Mouse (Mus musculus) urinary bladder, postnatal 25 days (tissue): ENCODE data around the gene Gm5565.
A peak's percentile ranks its signal among the peaks of the same experiment; 100 is the strongest.
"Not testable (repeated sequence)": the region's sequence is repeated elsewhere in the genome, so short reads cannot be mapped to it uniquely, and the experiment has no call there.

ENCODE experiments used
- DNase-seq: peaks from one replicate; pipeline ENCODE4 v3.0.0; 2022; ENCODE audit warnings: low spot score

Gm5565 gene

DNA sequence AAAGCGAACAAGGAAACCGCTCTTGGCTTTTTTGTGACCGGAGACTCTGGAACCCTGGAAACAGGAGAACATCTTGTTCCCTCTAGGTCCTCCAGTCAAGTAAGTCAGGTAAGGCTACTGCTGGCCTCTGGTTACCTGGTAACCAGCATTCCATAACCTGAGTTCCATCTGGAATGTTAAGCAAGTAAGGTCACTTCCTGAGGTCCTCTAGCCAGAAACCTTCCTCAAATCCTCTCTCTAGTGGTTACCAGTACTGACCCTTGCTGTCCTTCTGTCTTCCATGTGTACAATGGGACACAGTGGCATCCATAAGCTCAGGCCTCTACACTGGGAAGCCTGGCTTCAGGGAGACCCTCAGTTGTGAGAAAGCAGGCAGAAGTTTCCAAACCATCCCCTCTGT is at the start of gene Gm5565:
Gene Gm5565 (minus strand): TSS at position 101 of the 400 bp plus-strand sequence.
- DNase-seq = not testable (repeated sequence)

DNA sequence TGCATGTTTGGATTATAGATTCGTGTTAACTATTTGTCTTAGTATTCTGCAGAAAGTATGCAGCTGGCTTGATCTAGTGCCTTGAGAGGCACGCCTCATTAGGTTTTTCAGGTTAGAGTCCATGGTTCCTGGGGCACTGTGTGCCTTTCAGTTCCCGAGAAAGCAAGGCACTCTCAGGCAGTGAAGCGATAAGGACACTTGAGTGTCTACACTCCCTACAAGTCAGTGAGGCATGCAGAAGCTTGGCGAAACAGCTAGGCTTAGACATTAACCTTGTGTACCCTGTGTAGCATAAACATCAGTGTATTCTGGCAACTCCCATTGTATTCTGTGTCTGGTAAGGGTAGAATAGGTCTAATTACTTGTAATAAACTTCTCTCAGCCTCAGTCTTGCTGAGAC is 45.2 kb upstream of the Gm5565 start:
- no peak for DNase-seq

DNA sequence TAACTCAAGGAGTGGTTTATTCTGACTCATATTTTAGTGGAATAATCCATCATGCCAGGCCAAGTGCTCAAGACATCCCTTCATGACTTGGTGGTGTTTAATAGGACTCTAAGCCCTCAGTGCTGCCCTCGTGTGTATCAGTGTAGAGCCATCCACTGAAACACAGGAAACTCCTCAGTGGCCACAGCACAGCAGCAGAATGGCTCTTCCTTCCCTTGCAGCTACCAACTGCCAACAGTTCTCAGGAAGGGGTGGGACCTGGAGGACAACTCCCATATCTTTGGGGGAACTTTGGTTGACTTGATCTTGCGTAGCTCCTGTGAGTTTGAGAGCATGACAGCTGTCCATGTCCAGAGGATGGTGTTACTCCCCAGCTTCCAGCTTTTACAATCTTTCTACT is 43.6 kb upstream of the Gm5565 start:
- no peak for DNase-seq

DNA sequence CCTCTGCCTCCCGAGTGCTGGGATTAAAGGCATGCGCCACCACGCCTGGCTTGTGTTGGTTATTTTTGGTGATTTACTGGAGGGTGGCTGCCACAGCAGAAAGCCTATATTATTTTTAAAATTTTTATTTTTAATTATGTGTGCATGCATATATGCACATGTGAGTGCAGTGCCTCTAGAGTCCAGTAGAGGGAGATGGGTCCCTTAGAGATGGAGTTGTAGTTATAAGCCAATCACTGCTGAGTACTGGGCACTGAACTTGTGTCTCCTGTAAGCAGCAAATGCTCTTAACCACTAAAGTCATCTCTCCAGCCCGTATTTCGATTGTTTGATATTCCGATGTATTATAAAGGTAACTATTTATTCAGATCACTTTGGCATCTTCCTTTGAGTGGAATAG is 40.2 kb upstream of the Gm5565 start:
- DNase-seq = no peak

DNA sequence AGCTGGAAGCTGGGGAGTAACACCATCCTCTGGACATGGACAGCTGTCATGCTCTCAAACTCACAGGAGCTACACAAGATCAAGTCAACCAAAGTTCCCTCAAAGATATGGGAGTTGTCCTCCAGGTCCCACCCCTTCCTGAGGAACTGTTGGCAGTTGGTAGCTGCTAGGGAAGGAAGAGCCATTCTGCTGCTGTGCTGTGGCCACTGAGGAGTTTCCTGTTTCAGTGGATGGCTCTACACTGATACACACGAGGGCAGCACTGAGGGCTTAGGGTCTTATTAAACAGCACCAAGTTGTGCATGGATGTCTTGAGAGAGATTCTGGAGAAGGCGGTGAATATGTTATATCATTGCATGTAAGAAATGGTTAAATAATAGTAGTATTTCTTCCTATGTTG is 39.2 kb upstream of the Gm5565 start:
- no peak for DNase-seq

DNA sequence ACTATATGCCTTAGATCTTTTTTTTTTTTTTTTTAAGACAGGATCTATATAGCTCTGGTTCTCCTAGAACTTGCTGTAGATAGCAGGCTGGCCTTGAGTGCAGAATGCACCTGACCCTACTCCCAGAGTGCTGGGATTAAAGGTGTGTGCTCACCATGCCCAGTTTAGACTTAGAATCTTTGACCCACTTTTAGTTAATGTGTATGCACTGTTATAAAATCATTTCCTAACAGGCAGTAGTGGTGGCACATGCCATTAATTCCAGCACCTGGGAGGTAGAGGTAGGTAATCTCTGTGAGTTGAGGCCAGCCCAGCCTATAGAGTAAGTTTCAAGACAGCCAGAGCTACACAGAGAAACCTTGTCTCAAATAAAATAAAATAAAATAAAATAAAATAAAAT is 38.7 kb upstream of the Gm5565 start:
- DNase-seq = no peak

DNA sequence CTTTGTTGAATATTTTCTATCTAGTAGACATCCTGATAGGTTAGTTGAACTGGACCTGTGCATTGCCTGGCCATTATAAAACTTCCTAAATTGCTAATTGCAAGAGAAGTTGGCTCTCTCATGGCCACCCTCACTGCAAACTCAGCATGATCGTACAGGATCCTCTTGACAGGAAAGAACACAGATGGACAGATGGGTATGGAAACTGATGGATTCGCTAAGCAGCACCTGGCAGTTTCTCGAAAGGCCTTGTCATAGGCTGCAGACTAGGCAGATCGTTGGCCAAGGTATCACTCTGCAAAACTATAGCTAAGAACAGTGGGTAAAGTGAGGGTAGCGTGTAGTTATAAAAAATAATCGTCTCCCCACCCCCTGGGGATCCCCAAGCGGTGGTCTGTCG is 33.0 kb upstream of the Gm5565 start:
- DNase-seq = no peak

DNA sequence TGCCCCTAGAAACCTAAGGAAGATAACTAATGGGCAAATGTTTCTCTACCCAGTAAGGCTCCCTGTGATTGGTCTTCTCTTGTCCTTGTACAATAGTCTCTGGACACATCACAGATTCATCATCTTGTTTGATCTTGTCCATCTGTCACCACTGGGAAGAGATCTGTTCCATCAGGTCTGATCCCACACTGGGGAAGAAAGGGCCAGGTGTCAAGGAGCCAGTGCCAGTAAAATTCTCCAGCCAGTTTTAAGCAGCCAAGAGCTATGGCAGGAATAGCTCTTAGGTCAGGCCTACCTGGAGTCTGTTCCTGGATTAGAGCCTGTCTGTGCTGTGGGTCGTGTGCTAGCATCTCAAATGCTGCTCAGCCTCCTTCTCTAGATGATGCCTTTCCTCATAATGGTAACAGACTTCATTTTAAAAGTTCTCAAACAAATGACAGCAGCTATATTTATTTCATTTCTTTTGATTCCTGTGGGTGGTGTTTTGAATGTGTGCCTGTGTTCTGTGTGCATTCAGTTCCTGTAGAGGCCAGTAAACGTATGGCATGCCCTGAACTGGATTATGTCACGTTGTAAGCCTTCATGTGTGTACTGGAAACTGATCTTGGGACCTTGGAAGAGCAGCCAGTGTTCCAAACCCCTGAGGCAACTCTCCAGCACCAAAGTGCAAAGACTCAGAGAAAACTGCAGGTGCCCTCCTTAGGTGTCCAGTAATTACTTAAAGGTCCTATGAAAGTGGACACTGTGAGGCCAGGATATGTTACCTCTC is 30.3 kb upstream of the Gm5565 start:
- no peak for DNase-seq

DNA sequence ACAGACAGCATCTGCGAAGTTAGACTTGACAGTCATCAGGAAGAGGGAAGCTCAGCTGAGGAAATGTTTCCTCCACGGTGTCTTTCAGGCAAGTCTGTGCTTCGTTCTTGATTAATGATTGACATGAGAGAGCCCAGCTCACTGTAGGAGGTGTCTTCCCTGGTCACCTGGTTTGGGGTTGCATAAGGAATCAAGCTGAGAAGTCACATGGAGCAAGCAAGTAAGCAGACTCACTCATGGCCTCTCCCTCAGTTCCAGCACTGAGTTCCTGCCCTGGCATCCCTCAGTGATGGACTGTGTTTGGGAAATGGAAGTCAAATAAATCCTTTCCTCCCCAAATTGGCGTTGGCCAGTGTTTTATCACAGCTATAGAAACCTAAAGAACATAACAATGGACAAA is 29.8 kb upstream of the Gm5565 start:
- no peak for DNase-seq

DNA sequence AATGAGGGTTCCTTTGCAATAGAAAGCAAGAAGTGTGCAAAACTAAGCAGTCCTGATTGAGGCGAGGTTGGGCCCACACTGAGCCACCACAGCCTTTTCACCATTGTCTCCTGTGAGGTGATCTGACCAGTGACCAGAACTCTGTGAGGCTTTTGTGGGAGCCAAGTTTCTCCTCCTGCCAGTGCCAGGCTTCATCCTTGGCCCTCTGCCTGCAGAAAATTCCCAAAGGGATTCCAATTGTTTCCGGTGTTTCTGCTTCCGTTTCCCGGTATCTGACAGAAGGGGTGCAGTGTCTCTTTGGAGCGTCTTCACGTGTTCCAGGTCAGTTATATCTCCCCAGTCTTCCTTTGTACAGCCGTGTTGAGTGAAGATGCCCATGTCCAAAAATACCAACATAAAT is 28.4 kb upstream of the Gm5565 start:
- DNase-seq = no peak

DNA sequence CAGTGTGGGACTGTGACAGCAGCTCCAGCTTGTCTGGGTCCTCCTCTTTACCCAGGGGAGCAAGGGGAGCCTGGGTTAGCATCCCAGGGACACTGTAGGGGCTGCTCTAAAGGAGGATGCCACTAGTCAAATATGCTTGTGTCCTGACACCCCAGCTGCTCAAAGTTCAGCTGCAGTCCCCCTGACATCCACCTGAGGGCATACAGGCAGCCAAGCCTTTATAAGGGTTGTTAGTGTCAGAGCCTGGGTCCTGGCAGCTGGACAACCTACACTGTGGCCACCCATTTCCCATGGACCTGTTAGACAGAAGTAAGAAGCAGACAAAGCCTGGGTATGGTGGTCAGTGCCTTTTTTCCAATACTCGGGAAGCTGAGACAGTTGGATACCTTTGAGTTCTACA is 27.8 kb upstream of the Gm5565 start:
- DNase-seq = no peak

DNA sequence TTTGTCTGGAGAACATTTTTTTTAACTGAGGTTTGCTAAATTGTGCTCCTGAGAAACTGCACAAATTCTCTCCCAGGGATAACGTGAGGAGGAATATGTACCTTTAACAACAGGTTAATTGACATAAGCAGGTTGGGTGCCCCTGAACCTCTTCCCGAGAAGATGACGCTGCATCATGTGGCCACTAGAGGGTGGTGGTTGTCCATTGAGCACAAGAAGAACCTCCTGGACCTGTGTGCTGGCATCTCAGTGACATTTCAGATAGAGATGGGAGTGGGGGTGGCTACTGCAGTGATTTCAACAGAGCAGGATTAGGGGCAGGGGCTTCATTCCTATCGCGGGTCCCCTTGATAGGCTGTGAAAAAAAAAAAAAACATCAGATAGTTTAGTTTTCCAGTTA is 27.1 kb upstream of the Gm5565 start:
- DNase-seq = peak; percentile 47

DNA sequence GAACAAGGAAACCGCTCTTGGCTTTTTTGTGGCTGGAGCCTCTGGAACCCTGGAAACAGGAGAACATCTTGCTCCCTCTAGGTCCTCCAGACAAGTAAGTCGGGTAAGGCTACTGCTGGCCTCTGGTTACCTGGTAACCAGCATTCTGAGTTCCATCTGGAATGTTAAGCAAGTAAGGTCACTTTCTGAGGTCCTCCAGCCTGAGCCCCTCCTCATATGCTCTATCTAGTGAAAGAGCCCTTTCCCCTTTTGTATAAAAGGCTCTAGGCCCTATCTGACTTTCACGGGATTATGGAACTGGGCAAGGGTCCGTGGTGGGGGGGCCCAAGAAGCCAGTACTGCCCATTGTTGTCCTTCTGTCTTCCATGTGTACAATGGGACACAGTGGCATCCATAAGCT is 24.9 kb upstream of the Gm5565 start, which contains the start of gene 1700001J03Rik:
Gene 1700001J03Rik (minus strand): TSS at position 101 of the 400 bp plus-strand sequence.
- DNase-seq = not testable (repeated sequence)

DNA sequence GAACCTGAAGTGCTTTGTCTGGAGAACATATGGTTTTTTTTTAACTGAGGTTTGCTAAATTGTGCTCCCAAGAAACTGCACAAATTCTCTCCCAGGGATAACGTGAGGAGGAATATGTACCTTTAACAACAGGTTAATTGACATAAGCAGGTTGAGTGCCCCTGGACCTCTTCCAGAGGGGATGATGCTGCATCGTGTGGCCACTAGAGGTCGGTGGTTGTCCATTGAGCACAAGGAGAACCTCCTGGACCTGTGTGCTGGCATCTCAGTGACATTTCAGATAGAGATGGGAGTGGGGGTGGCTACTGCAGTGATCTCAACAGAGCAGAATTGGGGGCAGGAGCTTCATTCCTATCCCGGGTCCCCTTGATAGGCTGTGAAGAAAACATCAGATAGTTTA is 12.4 kb upstream of the Gm5565 start:
- peak; percentile 12 for DNase-seq

DNA sequence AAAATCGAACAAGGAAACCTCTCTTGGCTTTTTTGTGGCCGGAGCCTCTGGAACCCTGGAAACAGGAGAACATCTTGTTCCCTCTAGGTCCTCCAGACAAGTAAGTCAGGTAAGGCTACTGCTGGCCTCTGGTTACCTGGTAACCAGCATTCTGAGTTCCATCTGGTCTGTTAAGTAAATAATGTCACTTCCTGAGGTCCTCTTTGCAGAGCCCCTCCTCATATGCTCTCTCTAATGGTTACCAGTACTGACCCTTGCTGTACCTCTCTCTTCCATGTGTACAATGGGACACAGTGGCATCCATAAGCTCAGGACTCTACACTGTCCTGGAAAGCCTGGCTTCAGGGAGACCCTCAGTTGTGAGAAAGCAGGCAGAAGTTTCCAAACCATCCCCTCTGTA is 10.3 kb upstream of the Gm5565 start, which contains the start of gene Gm6309:
Gene Gm6309 (minus strand): TSS at position 101 of the 400 bp plus-strand sequence.
- not testable (repeated sequence) for DNase-seq

DNA sequence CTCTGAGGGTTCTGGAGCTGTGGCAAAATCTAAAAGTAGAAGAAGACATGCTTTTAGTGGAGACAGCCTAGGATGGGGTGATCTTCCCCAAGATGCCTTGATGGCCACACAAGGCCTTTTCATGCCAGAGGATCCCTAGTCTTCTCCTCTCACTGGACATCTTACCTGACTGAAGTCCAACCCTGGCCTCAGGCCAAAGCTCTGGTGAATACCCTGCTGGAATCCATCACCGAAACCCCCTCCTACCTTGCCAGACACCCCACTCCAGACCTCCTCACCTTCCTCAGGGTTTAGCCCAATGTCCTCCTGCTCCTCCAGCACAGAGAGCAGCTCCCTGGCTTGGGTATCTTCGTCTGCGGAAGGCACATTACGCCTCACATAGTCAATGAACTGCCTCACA is 2.0 kb downstream of the Gm5565 start:
- not testable (repeated sequence) for DNase-seq

DNA sequence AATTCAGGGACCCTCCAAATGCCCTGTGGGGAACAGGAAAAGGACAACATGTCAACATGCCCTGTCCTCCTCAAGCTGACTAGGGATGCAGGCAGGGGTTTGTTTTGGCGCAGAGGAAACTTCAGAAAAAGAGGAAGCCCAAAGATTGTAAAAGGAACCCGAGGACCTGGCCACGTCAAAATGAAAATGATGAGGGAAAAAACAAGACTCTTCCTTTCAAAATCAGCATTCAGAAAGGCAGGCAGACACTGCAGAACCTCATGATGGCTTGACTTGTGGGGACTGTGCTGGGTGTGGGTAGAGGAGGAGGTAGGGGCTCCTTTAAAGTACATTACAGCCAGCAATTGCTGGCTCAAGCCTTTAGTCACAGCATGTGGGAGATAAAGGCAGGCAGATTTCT is 9.9 kb downstream of the Gm5565 start:
- no peak for DNase-seq

DNA sequence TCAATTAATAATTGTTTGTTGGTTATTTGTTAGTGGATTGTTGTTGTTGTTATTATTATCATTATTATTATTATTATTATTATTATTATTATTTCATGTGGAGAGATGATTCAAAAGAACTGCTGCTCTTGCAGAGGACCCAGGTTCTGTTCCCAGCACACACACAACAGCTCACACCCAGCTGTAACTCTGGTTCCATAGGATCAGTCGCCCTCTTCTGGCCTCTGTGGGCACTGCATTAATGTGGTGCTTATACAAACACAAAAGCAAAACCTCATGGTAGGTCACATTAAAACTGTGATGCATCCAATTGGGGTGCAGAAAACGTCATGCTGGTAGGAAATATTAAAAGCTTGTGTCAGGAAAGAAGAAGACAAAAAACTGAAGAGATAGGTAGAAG is 12.4 kb downstream of the Gm5565 start:
- DNase-seq = no peak
